Mouse (Mus musculus) urinary bladder, postnatal 36 days (tissue): ENCODE data around the gene Mamld1.
"Not testable (repeated sequence)": the region's sequence is repeated elsewhere in the genome, so short reads cannot be mapped to it uniquely, and the experiment has no call there.

Source experiments
- DNase-seq, 2 experiments: peaks; one replicate each; pipeline ENCODE4 v3.0.0; 2022; ENCODE audit warnings: low spot score in 2 of 2, mixed read lengths in 1 of 2

The Mamld1 gene

GRCm38 (mm10) chrX:71049864-71050576 is at the start of gene Mamld1:
Mamld1 (plus strand) TSS chrX:71050256.
- peak; percentile 56 to 76 for DNase-seq

GRCm38 (mm10) chrX:71024718-71025117 is 25.3 kb upstream of the Mamld1 start:
- no peak for DNase-seq

GRCm38 (mm10) chrX:71028007-71028406 is 22.0 kb upstream of the Mamld1 start:
- no peak for DNase-seq

GRCm38 (mm10) chrX:71028976-71029375 is 21.1 kb upstream of the Mamld1 start:
- DNase-seq, result not testable (repeated sequence)

GRCm38 (mm10) chrX:71050677-71051311 is 738 bp downstream of the Mamld1 start:
- DNase-seq, result peak in 1 of 2 experiments; percentile 3

GRCm38 (mm10) chrX:71051361-71052114 is 1.5 kb downstream of the Mamld1 start:
- DNase-seq, result peak; percentile 4 to 6

- DNase-seq, result peak; percentile 52 to 70
Measured at GRCm38 (mm10) chrX:71052115-71052478, 2.0 kb downstream of the Mamld1 start.

- DNase-seq, result no peak
Measured at GRCm38 (mm10) chrX:71052481-71053216, 2.6 kb downstream of the Mamld1 start.

GRCm38 (mm10) chrX:71053246-71053645 is 3.2 kb downstream of the Mamld1 start:
- no peak for DNase-seq

GRCm38 (mm10) chrX:71056968-71057367 is 6.9 kb downstream of the Mamld1 start:
- DNase-seq, result no peak

GRCm38 (mm10) chrX:71085092-71085807 is 35.2 kb downstream of the Mamld1 start:
- DNase-seq, result no peak

- DNase-seq, result no peak
Measured at GRCm38 (mm10) chrX:71087370-71088079, 37.5 kb downstream of the Mamld1 start.

- no peak for DNase-seq
Measured at GRCm38 (mm10) chrX:71088080-71088414, 38.0 kb downstream of the Mamld1 start.

GRCm38 (mm10) chrX:71105820-71106219 is 55.8 kb downstream of the Mamld1 start:
- DNase-seq, result no peak

- DNase-seq, result peak; percentile 11 to 39
Measured at GRCm38 (mm10) chrX:71106392-71106791, 56.3 kb downstream of the Mamld1 start.

- DNase-seq, result peak in 1 of 2 experiments; percentile 12
Measured at GRCm38 (mm10) chrX:71108056-71108735, 58.1 kb downstream of the Mamld1 start.

- no peak for DNase-seq
Measured at GRCm38 (mm10) chrX:71110333-71110732, 60.3 kb downstream of the Mamld1 start.

- no peak for DNase-seq
Measured at GRCm38 (mm10) chrX:71122359-71123293, 72.6 kb downstream of the Mamld1 start.

- DNase-seq, result no peak
Measured at GRCm38 (mm10) chrX:71125013-71125412, 75.0 kb downstream of the Mamld1 start.
